Mouse (Mus musculus) thymus, adult 2 months (tissue): ENCODE data around the gene Mlec.

Experiments
- CTCF ChIP-seq: fragments of 200-500 bp; IDR thresholded peaks from 2 replicates; pipeline ENCODE4 v1.5.1; 2012; ENCODE audit warnings: mild to moderate bottlenecking, control low read depth, low read length, moderate library complexity, borderline replicate concordance; ENCODE audit not compliant: control insufficient read depth, poor library complexity, insufficient read depth; ENCODE audit errors: extremely low read depth
- POLR2A ChIP-seq: fragments of 200-500 bp; IDR thresholded peaks from 2 replicates; pipeline ENCODE4 v1.6.1; 2012; ENCODE audit warnings: mild to moderate bottlenecking, low read length, control low read depth, moderate library complexity; ENCODE audit not compliant: control insufficient read depth, poor library complexity, insufficient read depth; ENCODE audit errors: extremely low read depth

DNA sequence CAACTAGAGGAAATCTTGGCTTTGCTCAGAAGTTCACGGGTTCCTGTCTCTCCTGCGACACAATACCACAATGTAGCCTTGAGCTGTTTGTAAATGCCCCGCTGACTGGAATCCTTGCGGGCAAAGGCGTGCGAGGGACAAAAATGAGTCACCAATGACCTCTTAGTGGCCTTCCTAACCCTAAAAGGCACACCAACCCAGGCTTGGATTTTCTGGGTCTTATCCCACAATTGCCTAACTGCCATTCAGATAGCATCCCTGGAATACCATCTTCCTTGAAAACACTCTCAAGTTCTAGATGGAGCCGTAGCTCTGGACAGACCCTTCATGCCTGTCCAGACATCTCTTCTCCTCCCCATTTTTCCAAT lies 34.8 kb upstream of the Mlec start:
- TF ChIP-seq POLR2A, result no peak
- TF ChIP-seq CTCF, result no peak
